Mouse (Mus musculus) small intestine, adult 2 months (tissue): ENCODE data around the gene Thrsp.

Experiments
- CTCF ChIP-seq: fragments of 200-500 bp; IDR thresholded peaks from 2 replicates; pipeline ENCODE4 v1.5.1; 2012; ENCODE audit warnings: low read depth, mild to moderate bottlenecking, control low read depth, inconsistent platforms, low read length, moderate library complexity, mixed read lengths; ENCODE audit not compliant: insufficient replicate concordance, insufficient read length; ENCODE audit errors: extremely low read depth
- POLR2A ChIP-seq: fragments of 200-500 bp; IDR thresholded peaks from 2 replicates; pipeline ENCODE4 v1.6.1; 2012; ENCODE audit warnings: low read depth, mild to moderate bottlenecking, control low read depth, inconsistent platforms, low read length, moderate library complexity

DNA sequence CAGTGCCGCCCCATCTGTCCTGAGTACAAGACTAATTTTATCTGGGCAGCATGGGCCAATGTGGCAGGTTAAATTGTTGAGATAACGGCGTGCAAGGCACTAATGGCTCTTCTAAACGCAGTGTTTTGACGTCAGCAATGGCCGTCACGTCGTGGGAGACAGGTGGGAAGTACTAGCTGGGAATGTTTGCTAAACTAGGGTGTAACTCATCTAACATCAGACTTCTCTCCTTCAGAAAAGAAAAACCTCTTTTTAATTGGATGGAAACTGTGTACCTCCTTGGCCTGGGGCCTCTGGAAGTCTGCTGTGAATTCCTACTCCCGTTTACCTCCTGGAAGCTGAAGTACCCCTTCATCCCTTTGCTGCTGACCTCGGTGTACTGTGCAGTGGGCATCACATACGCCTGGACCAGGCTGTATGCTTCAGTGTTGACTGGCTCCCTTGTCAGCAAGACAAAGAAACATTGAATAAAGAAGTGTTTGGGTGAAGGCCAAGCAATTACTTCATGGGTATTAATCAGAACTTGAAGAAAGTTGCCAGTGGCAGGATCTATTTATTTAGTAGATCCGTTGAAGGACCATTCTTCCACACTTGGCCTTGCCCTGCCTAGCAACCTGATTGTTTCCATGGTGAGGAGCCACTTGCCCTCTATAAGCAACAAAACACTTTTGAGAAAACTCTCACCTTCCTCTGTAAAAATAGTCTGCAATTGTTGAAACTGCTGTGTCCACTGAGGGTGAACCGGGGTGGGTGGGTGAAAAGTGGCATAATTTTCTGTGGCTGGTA, 26.0 kb downstream of the Thrsp start:
- no peak for TF ChIP-seq CTCF
- no peak for TF ChIP-seq POLR2A
